Mouse (Mus musculus) thymus, adult 2 months (tissue): Measurements from ENCODE around the gene E2f1.

Experiments
- CTCF ChIP-seq: fragments of 200-500 bp; IDR thresholded peaks from 2 replicates; pipeline ENCODE4 v1.5.1; 2012; ENCODE audit warnings: mild to moderate bottlenecking, control low read depth, low read length, moderate library complexity, borderline replicate concordance; ENCODE audit not compliant: control insufficient read depth, poor library complexity, insufficient read depth; ENCODE audit errors: extremely low read depth
- POLR2A ChIP-seq: fragments of 200-500 bp; IDR thresholded peaks from 2 replicates; pipeline ENCODE4 v1.6.1; 2012; ENCODE audit warnings: mild to moderate bottlenecking, low read length, control low read depth, moderate library complexity; ENCODE audit not compliant: control insufficient read depth, poor library complexity, insufficient read depth; ENCODE audit errors: extremely low read depth

DNA sequence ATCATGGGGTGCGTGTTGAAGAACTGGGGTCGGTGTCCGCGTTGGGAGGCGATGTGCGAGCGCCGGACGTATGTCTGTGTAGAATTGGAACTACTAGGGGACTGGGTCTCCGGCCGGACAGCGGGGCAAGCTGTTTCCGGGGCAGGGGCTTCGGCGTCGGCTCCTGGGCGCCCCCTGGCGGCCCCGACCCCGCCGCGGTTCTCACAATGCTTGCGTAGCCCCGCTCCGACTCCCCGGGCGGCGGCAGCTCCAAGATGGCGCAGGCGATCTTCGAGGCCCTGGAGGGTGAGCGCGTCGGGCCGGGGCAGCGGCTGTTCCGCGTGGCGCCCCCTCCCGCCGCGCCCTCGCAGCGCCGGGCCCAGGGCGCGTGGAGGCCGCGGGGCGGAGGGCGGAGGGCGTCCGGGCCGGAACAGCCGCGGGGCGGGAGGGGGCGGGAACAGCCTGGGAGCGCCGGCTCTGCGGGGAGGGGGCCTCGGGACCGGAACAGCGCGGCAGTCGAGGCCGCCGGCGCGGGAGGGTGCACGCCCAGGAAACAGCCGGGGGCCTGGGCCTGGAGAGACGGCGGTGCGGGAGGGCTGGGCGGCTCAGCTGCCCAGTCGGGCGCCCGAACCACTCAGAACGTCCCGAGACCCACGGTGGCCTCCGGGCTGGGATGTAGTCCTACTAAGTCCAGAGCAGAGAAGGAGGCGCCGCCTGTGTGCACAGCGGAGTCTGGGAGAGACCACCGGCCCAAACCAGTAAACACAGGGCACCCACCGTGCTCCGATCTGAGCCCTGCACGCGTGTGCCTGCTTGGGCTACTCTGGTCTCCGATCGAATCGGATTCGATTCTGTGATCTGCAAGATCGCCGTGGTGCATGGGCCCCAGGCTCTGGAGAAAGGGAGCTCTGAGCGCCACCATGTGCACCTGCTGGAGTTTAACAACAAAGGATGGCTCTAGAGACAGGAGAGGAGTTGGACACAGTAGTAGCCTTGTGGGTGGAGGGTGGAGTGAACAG, 43.7 kb upstream of the E2f1 start, which contains the start of the genes Zfp341 and 4930519P11Rik:
- TF ChIP-seq POLR2A (peak; percentile 98), CTCF (peak; percentile 98)
